Mouse (Mus musculus): ENCODE results near the gene Slc5a3.

Gene Slc5a3

GRCm38 (mm10) chr16:92127226-92127625 is 69.1 kb downstream of the Slc5a3 start:
- DNase-seq, result no peak

GRCm38 (mm10) chr16:92127666-92128065 is 69.5 kb downstream of the Slc5a3 start:
- DNase-seq, result no peak

GRCm38 (mm10) chr16:92129843-92130242 is 71.7 kb downstream of the Slc5a3 start:
- no peak for DNase-seq

GRCm38 (mm10) chr16:92132511-92132910 is 74.4 kb downstream of the Slc5a3 start:
- DNase-seq, result no peak

- no peak for DNase-seq
Measured at GRCm38 (mm10) chr16:92134148-92134764, 76.1 kb downstream of the Slc5a3 start.

- no peak for DNase-seq
Measured at GRCm38 (mm10) chr16:92136275-92136674, 78.2 kb downstream of the Slc5a3 start.
